Mouse (Mus musculus): Measurements from ENCODE around the gene Dand5.

GRCm38 (mm10) chr8:84797256-84797797, 25.3 kb downstream of the Dand5 start:
- no peak for TF ChIP-seq CTCF (IDR thresholded peaks at IDR 0.05; ENCODE audit: low read depth, low read length)
- TF ChIP-seq POLR2A (IDR thresholded peaks at IDR 0.05; ENCODE audit: extremely low read depth, insufficient read depth, low read length): no peak

All from liver, adult 2 months (tissue).